Mouse (Mus musculus): ENCODE measurements around the gene Gm17720. TPM values are rescaled to one million over a fixed set of nuclear protein-coding genes. Genes with fewer than 3 reads are reported as not detected.
"Not testable (repeated sequence)": the region's sequence is repeated elsewhere in the genome, so short reads cannot be mapped to it uniquely, and the experiment has no call there.

Gm17720 gene
- polyA plus RNA-seq, 1 experiment from 2014 or later, result not detected

- not testable (repeated sequence) for H3K9ac ChIP-seq (ENCODE audit: low read length); H3K27me3 ChIP-seq (ENCODE audit: control insufficient read depth, insufficient read depth, low read length); H3K4me1 ChIP-seq (replicated peaks; ENCODE audit: control insufficient read depth, insufficient read depth, low read length); ATAC-seq (replicated peaks; ENCODE audit: low FRiP score); H3K27ac ChIP-seq (ENCODE audit: low read depth, low read length); H3K36me3 ChIP-seq (ENCODE audit: control insufficient read depth, insufficient read depth, low read length); H3K4me3 ChIP-seq (ENCODE audit: low read depth, low read length); H3K4me2 ChIP-seq (ENCODE audit: low read depth, low read length, severe bottlenecking); H3K9me3 ChIP-seq (ENCODE audit: control insufficient read depth, low read length); DNase-seq (ENCODE audit: low spot score)
- WGBS, result 35% methylated on average over 8 of the region's 8 CpGs
These were observed 68.8 kb downstream of the Gm17720 start for GRCm38 (mm10) chr8:110033771-110034170.

Other genes starting within 250 kb of the Gm17720 start
- 4.3 and 4.4 TPM in 2 replicates for gene Phlpp2, start 234.2 kb downstream of the Gm17720 start, polyA plus RNA-seq (2014; fragmentation: Nextera tagmentation; extraction: Ambion mirVana)
- gene Marveld3, start 140.6 kb downstream of the Gm17720 start, polyA plus RNA-seq (2014; fragmentation: Nextera tagmentation; extraction: Ambion mirVana), result 0.65 and 1.1 TPM in 2 replicates
- not detected in 2 replicates for gene Tat, start 112.3 kb downstream of the Gm17720 start, polyA plus RNA-seq (2014; fragmentation: Nextera tagmentation; extraction: Ambion mirVana)
- not detected in 2 replicates for gene Chst4, start 63.0 kb downstream of the Gm17720 start, polyA plus RNA-seq (2014; fragmentation: Nextera tagmentation; extraction: Ambion mirVana)
- gene Zfp612, start 23.0 kb downstream of the Gm17720 start, polyA plus RNA-seq (2014; fragmentation: Nextera tagmentation; extraction: Ambion mirVana), result 11.0 and 11.8 TPM in 2 replicates
- gene Gm21964, start 1.5 kb downstream of the Gm17720 start, polyA plus RNA-seq (2014; fragmentation: Nextera tagmentation; extraction: Ambion mirVana), result not detected in 2 replicates
- gene Calb2, start 65.5 kb upstream of the Gm17720 start, polyA plus RNA-seq (2014; fragmentation: Nextera tagmentation; extraction: Ambion mirVana), result 29.0 and 29.4 TPM in 2 replicates
- gene Cmtr2, start 112.9 kb upstream of the Gm17720 start, polyA plus RNA-seq (2014; fragmentation: Nextera tagmentation; extraction: Ambion mirVana), result 10.4 and 12.1 TPM in 2 replicates
- gene Hydin, start 164.2 kb upstream of the Gm17720 start, polyA plus RNA-seq (2014; fragmentation: Nextera tagmentation; extraction: Ambion mirVana), result 0.05 and 0.15 TPM in 2 replicates

All from forebrain, embryonic 11.5 days (tissue).